Mouse (Mus musculus): ENCODE measurements at regions not wholly inside any gene's neighbourhood (a gene's known extent, or its start where the extent isn't known, plus 50 kb on each side); places are given as distances from the start of the nearest gene placed in this dataset.

DNA sequence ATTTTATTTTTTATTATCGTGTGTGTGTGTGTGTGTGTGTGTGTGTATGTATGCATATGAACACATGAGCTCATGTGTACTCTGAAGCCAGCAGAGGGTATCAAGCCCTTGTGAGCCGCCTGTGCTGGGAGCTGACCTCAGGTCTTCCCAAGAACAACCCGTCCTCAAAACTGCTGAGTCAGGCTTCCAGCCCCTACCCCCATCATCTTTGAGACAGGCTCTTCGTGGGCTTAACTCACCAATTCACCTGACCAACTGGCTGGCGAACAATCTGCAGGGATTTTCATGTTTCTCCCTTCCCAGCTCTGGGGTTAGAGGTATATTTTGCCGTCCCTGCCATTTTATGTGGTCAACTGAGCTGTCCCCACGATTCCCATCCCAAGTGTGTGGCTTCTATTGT lies 107.7 kb upstream of the Ubr2 start:
- intact Hi-C loops (cut with DNase I), result loop anchor here (5.0 kb wide), 1 partner anchor 81 kb away; no protein-coding TSS in a partner anchor
- no peak for DNase-seq (ENCODE audit: low spot score in 2 of 2)

- intact Hi-C loops (cut with DNase I), result loop anchor here (5.0 kb wide), 1 partner anchor 78 kb away; no protein-coding TSS in a partner anchor
- no peak for DNase-seq (ENCODE audit: low spot score in 2 of 2)
These were observed 105.4 kb upstream of the Ubr2 start for GRCm38 (mm10) chr17:47115754-47116153.

GRCm38 (mm10) chr17:47115141-47115540 lies 104.8 kb upstream of the Ubr2 start:
- no peak for DNase-seq (ENCODE audit: low spot score in 2 of 2)
- intact Hi-C loops (cut with DNase I), result loop anchor here (5.0 kb wide), 1 partner anchor 78 kb away; no protein-coding TSS in a partner anchor

GRCm38 (mm10) chr17:47114736-47115135 lies 104.4 kb upstream of the Ubr2 start:
- no peak for DNase-seq (ENCODE audit: low spot score in 2 of 2)
- intact Hi-C loops (cut with DNase I), result loop anchor here (5.0 kb wide), 1 partner anchor 77 kb away; no protein-coding TSS in a partner anchor

DNA sequence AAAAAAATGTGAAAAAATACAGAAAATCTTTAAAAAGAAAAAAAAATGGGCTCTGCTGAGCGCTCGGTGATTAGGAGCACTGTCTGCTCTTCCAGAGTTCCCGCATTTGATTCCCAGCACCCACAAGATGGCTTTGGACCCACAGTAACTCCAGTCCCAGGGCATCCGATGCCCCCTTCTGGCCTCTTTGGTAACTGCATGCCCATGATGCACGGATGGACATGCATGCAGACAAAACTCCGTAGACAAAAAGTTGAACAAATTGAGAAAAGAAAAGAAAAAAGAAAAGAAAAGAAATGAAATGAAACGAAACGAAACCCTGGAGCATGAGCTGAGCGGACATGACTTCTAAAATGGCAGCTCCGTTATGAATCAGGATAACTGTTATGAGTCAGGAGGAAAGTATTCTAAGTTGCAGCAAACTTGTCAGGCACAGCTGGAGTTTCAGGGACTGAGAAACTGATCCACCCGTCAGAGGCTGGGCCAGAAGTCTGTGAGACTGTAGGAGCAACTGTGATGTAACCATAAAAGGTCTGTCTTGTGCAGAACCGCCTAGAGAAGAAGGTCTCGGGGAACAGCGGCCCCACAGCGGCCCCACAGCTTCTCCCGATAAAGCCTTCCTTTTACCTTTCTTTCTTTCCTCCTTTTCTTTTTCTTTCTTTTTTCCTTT lies 102.3 kb upstream of the Ubr2 start:
- no peak for DNase-seq (ENCODE audit: low spot score in 2 of 2)
- intact Hi-C loops (cut with DNase I), result no loop called here

DNA sequence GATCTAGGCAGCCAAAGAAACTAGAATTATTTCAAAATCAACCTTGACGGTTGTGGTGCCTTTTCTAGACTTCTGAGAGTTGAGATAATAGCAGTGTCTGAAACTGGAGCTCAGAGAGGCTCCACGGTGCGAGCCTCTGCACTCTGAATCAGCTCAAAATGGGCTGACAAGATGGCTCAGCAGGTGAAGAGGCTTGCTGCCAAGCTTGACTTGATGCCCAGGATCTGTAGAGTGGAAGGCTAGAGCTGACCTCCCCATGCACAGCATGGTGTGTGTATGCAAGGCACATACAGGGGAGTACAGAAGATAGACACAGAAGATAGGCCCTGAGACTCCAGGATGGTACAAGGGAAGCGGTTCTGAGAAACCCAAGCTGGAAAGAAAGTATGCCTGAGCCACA lies 100.5 kb upstream of the Ubr2 start:
- intact Hi-C loops (cut with DNase I), result no loop called here

GRCm38 (mm10) chr17:47104328-47104727 lies 94.0 kb upstream of the Ubr2 start:
- intact Hi-C loops (cut with DNase I), result no loop called here
- no peak for DNase-seq (ENCODE audit: low spot score in 2 of 2)

More for the DNA sequence above, 100.5 kb upstream of the Ubr2 start:
- no peak for DNase-seq (ENCODE audit: low spot score in 2 of 2)

DNA sequence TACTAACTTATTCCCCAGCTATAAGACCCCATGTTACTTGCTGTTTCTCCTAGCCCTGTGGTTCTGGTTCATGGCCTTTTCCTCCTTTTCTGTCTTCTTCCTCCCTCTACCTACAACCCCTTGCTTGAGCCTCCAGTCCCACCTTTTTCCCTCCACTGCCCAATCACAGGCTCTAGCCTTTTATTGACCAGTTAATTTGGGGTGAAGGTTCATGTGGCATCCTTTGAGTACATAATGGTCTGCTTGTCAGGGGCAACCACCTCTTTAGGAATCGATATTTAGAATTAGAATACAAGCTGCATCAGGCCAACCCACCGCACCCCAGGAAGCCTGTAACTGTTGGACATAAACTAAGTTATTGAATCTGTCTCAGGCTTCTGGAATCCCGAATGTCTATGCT lies 84.8 kb upstream of the Ubr2 start:
- intact Hi-C loops (cut with DNase I), result no loop called here
- DNase-seq (ENCODE audit: low spot score in 2 of 2), result no peak

GRCm38 (mm10) chr17:47092076-47092475 lies 81.7 kb upstream of the Ubr2 start:
- intact Hi-C loops (cut with DNase I), result no loop called here
- no peak for DNase-seq (ENCODE audit: low spot score in 2 of 2)

DNA sequence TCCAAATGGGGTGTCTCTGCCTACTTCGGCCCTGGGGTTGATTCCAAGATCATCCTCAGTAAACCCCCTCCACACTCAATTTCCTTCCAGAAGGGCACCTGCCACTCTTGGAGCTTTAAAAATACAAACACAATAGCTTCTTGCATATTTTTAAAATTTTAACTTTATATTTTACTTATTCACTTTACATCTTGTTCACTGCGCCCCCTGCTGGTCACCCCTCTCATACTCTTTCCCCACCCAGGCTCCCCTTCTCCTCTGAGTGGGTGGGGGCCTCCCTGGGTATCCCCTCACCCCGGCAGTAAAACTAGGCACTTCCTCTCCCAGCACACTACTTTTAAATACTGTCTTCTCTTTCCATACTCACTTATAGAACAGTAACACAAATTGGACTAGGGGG lies 79.4 kb upstream of the Ubr2 start:
- no peak for DNase-seq (ENCODE audit: low spot score in 2 of 2)

DNA sequence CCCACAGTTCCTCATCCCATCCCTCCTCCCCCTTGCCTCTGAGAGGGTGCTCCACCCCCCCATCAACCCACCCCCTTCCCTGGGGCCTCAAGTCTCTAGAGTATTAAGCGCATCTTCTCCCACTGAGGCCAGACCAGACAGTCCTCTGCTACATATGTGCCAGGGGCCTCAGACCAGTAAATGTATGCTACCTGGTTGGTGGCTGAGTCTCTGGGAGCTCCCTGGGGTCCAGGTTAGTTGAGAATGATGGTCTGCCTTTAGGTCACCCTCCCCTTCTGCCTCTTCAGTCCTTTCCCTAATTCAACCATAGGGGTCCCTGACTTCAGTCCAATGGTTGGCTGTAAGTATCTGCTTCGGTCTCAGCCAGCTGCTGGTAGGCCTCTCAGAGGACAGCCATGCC lies 58.9 kb upstream of the Ubr2 start:
- no peak for DNase-seq (ENCODE audit: low spot score in 2 of 2)
- intact Hi-C loops (cut with DNase I), result no loop called here

More for the DNA sequence above, 79.4 kb upstream of the Ubr2 start:
- intact Hi-C loops (cut with DNase I), result no loop called here

- no peak for DNase-seq (ENCODE audit: low spot score in 2 of 2)
- intact Hi-C loops (cut with DNase I), result no loop called here
These were observed 55.0 kb upstream of the Ubr2 start for GRCm38 (mm10) chr17:47065307-47065901.

DNA sequence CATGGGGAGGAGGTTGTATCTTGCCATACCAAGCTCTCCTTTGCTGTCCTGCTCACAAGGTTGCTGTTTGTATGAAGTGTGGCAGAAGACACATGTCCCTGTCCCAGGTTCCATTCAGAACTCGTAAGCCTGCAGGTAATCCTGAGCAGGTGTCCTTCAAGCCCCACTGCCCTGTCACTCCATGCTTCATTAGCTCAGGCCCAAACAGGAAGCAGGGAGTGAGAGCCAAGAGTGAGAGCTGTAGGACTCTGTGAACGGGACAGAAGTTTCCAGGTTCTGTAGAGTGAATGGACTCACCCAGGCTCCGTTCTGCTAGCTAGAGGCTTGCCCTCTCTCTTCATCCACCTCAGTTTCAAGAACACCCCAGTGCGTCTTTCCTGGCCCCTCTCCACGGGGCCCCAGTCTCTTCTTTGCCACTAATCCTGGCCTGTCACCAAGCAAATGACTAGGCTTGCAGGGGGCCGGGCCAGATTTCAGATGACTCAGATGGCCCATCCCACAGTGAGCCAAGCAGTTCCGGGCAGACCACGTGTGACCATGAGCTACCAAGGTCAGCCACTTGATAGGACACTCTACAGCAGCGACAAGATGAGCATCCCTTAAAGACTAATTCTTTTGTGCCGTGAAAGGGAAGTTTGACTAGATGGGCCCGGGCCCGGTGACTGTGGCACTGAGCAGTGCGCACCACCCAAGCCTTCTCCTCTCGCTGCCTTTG lies 54.4 kb upstream of the Ubr2 start:
- intact Hi-C loops (cut with DNase I), result no loop called here
- DNase-seq (ENCODE audit: low spot score in 2 of 2), result no peak

DNA sequence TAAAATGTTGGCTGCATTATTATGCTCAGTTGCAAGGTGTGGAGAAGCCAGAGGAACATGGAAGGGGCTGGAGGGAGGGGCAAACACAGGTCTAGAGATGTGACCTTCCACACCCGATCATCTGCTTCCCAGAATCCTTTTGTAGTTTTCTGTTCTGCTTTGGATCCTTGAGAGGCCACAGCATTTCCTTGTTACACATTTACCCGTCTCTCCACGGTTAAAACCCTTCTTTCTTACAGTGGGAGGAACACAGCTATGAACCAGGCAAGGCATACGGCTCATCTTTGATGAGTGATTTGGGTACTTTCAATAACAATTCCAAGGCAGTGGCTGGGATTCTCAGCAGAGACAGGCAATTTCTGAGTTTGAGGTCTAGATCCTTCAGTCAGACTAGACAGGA lies 53.6 kb upstream of the Ubr2 start:
- intact Hi-C loops (cut with DNase I), result no loop called here
- DNase-seq (ENCODE audit: low spot score in 2 of 2), result no peak

DNA sequence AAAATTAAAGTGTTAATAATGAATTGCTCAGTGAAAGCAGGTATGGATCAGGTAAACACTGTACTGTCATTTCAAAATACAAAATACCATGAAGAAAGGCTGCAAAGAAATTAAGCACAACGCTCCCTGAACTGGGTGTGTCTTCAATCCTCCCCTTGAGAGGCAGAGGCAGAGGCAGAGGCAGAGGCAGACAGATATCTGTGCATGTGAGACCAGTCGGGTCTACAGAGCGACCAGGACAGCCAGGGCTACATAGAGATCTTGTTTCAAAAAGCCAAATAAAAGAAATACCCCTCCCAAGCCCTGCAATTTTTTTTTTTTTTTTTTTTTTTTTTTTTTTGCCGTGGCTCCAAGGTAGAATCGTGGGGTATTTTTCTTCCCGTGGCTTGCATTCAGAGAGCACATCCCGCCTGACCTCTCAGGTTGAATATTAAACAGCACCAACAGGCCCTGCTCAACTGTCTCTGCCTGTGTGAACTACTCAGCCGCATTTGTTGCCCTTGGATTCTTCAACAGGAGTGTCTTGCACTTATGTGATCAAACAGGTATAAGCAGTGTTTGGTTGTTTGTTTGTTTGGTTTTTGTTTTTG lies 50.8 kb upstream of the Ubr2 start:
- intact Hi-C loops (cut with DNase I), result no loop called here
- DNase-seq (ENCODE audit: low spot score in 2 of 2), result no peak

Data from left cerebral cortex, postnatal 14 days (tissue).